Mouse (Mus musculus): ENCODE data around the gene Stk38.

Stk38 gene

GRCm38 (mm10) chr17:28928004-28928403 is 79.8 kb downstream of the Stk38 start:
- no peak for DNase-seq (ENCODE audit: extremely low spot score, low read depth, low spot score)

GRCm38 (mm10) chr17:28926866-28927635 is 80.7 kb downstream of the Stk38 start:
- no peak for DNase-seq (ENCODE audit: extremely low spot score, low read depth, low spot score)

- DNase-seq (ENCODE audit: extremely low spot score, low read depth, low spot score): peak; percentile 77
These were observed 81.4 kb downstream of the Stk38 start for GRCm38 (mm10) chr17:28926380-28926779.

GRCm38 (mm10) chr17:28924957-28925595 is 82.7 kb downstream of the Stk38 start:
- DNase-seq (ENCODE audit: extremely low spot score, low read depth, low spot score): no peak

GRCm38 (mm10) chr17:28922096-28922495 is 85.7 kb downstream of the Stk38 start:
- DNase-seq (ENCODE audit: extremely low spot score, low read depth, low spot score): no peak

- no peak for DNase-seq (ENCODE audit: extremely low spot score, low read depth, low spot score)
These were observed 86.7 kb downstream of the Stk38 start for GRCm38 (mm10) chr17:28921086-28921485.

Measured in hindlimb bud, embryonic 11.5 days (tissue).